Mouse (Mus musculus) spleen, postnatal 10 days (tissue): Measurements from ENCODE around the gene Myadml2.

Experiments
- DNase-seq, 2 experiments: peaks; one replicate each; pipeline ENCODE4 v3.0.0; 2021 to 2022; ENCODE audit warnings: low spot score in 2 of 2

Gene Myadml2

GRCm38 (mm10) chr11:120610477-120611046 is 37.4 kb downstream of the Myadml2 start:
- DNase-seq = no peak

- DNase-seq = no peak
These were observed 38.7 kb downstream of the Myadml2 start for GRCm38 (mm10) chr11:120609250-120609649.

GRCm38 (mm10) chr11:120608241-120609034 is 39.5 kb downstream of the Myadml2 start, which contains the start of gene Npb:
Gene Npb, plus strand, starts transcription at chr11:120608477.
- DNase-seq = no peak

- no peak for DNase-seq
These were observed 41.2 kb downstream of the Myadml2 start for GRCm38 (mm10) chr11:120606764-120607163.

- DNase-seq = no peak
These were observed 42.3 kb downstream of the Myadml2 start for GRCm38 (mm10) chr11:120605667-120606066.

GRCm38 (mm10) chr11:120603545-120603944 is 44.4 kb downstream of the Myadml2 start:
- DNase-seq = no peak

GRCm38 (mm10) chr11:120600716-120601115 is 47.2 kb downstream of the Myadml2 start:
- DNase-seq = no peak

GRCm38 (mm10) chr11:120598990-120599549 is 48.9 kb downstream of the Myadml2 start:
- DNase-seq = no peak

- peak; percentile 89 to 96 for DNase-seq
These were observed 49.5 kb downstream of the Myadml2 start, which contains the start of the genes Alyref and Anapc11 for GRCm38 (mm10) chr11:120598283-120598989. Gene Alyref, minus strand, starts transcription at chr11:120598365. Gene Anapc11, plus strand, starts transcription at chr11:120598421.

GRCm38 (mm10) chr11:120597240-120598235 is 50.4 kb downstream of the Myadml2 start:
- peak; percentile 42 to 54 for DNase-seq
